Mouse (Mus musculus): ENCODE data around the gene Gale. TPM values are rescaled to one million over a fixed set of nuclear protein-coding genes. Genes with fewer than 3 reads are reported as not detected.
"Not testable (repeated sequence)": the region's sequence is repeated elsewhere in the genome, so short reads cannot be mapped to it uniquely, and the experiment has no call there.

The Gale gene
- 10 to 100 TPM; 19.6 to 20.9 TPM for total RNA-seq (2021)
- long read RNA-seq, transcript Gale-202 (11 exons, 1,430 nt) = major isoform, 6 of 20 reads
- long read RNA-seq, partial matches to known transcripts = 2 of 20 reads
- long read RNA-seq, other reads (novel, unspliced or antisense) = 12 of 20 reads

DNA sequence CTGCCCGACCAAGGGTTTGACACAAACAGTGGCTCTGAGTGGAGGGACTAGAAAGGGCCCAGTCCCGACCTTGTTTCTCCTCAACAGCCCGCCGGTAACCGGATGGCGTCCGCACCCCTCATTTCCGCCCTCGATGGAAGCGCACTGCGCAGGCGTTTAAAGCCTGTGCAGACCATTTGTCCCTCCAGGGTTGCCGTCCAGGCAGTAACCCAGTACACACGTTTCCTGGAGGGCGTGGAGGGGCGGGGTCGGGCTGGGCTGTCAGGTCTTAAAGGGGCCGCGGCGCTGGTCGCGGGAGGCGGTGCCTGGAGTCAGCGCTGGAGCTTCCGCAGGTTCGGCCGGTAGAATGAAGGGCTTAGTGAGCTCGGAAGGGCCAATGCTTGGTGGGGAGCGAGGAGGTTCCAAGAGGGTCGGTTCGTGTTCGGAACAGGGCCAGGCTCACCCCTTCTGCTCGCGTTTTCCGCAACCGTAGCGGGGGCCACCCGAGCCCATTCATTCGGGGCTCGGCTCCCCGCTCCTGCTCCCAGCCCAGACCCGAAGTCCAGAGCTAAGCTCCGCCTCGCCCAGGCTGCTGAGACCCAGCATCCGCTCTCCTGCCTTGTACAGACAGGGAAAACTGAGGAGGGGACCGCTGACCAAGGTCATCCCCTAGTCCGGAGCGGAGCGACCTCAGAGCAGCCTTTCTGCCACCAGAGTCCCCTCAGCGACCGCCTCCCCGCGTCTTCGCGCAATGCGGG, at the start of gene Gale:
Gene Gale (plus strand): TSS at position 271 of the 737 bp plus-strand sequence.
- peak; percentile 92 to 96 for DNase-seq (ENCODE audit: low spot score in 2 of 2)

DNA sequence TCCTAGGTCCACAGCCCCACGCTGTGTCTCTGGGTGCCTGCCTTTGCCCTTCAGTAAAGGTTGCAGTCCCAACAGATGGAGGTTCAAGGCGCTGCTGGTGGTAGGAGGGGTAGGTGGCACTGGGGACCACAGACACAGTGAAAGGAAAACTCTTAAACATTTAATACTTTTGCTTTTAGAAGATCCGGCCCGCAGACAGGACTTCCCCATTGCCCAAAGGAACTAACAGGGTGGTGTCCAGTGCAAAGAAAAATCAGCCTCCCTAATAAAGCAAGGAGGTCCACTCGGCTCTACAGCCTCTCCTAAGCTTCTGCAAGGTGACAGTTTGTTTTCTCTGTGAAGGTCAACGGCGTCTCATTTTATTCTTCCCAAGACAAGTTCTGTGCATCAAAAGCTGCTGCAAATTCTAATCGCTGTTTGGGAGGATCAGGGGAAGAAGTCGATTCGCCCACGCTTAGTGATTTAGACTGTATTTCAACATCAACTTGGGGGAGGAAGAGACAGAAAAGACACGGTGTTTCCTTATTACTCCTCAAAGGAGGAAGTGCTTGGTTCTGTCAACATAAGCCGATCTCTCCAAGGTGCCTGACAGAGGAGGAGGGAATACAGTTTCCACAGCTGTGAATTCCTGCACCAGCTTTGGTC, 44.8 kb upstream of the Gale start:
- no peak for DNase-seq (ENCODE audit: low spot score in 2 of 2)

DNA sequence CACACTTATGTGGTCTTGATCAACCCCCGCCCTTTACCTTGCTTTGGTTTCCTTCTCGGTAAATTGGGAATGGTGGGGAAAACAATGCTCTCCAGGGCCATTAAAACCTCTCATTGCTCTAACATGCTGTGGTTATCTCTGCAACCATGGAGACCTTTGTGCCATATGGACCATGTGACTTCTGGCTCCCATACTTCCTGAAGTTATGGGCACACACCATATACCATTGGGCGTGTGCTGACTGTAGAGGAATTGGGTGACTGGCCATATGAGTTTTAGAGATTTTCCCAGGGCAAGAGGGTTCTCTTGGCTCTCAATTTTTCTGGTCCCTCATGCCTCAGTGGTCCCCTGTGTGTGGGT, 44.3 kb upstream of the Gale start:
- no peak for DNase-seq (ENCODE audit: low spot score in 2 of 2)

DNA sequence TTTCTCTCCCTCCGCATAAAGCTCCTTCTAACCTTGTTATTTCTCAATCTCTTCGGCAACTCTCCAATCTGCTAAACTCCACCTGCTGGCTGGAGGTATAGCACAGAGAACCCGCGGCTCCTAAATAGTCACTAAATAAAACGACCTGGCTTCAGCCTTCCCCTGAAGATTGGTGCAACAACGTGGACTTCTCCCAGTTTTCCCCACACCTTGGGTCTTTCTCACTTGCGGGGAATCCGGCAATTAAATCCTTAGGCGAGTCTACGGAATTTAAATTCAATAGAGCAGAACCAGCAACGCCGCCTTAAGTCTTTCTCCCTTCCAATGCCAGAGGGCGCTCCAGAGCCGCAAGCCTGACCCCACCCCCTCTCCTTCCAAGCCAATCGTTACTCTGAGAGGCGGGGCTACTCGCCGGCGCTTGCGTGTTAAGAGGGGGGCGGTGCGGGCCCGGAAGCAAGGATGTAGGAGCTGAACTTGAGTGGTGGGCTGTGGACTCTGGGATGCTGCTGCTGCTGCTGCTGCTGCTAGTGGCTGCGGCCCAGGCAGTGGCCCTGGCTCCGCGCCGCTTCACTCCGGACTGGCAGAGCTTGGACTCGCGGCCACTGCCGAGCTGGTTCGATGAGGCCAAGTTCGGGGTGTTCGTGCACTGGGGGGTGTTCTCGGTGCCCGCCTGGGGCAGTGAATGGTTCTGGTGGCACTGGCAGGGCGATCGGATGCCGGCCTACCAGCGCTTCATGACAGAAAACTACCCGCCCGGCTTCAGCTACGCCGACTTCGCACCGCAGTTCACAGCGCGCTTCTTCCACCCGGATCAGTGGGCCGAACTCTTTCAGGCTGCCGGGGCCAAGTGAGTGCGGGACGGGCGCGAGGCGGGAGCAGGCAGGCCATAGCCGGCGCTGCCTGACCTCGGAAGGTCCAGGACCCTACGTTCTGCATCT, 43.0 kb upstream of the Gale start, which contains the start of gene Fuca1:
Gene Fuca1 (plus strand): TSS at position 432 of the 938 bp plus-strand sequence.
- peak; percentile 94 to 98 for DNase-seq (ENCODE audit: low spot score in 2 of 2)

DNA sequence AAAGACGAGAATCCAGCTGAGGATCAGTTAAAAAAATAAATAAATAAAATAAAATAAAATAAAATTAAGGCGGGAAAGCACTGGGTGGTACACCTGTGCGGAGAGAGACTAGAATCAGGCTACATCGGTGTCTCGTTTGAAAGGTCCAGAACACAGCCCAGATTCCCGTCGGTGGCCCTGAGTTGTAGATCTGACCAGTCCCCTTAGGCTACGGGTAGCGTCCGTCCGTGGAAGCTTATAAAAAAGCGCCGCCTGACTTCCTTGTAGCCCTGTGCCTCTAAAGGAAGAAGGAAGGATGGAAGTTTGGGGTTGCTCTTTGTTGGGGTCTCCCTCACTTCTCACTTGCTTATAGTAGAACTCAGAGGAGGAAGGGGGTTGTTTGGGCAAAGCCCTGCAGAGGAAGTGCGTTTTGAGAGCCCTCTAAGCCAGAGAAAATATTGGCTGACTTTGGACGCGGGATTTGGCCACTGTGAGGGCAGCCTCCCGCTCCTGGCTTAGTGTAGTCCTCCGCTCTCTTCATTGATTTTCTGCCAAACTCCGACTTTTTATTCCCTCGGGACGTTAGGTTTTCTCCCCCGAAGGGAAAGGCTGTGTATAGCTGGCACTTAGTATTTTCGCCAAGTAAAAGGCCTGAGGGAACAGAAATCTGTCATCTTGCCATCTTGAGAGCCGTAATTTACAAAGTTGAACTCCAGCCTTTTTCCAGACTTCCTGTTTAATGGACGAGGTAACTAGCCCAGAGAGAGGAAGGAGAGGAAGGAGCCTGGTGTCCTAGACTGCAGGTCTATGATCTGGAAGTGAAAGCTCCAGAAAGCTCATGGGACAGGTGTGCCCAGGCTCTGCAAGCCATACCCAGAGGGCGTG, 42.0 kb upstream of the Gale start:
- DNase-seq (ENCODE audit: low spot score in 2 of 2) = no peak

DNA sequence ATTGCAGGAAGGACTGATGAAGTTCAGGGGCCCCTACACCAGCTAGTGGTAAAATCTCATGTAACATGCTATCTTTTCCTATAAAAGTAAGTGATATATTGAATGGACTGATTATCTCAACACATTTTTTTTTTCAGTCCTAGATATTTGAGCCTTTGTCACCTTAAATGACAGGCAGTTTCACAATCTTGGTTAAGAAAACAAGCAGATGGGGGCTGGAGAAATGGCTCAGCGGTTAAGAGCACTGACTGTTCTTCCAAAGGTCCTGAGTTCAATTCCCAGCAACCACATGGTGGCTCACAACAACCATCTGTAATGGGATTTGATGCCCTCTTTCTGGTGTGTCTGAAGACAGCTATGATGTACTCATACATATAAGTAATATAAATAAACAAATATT, 41.3 kb upstream of the Gale start:
- DNase-seq (ENCODE audit: low spot score in 2 of 2) = no peak

DNA sequence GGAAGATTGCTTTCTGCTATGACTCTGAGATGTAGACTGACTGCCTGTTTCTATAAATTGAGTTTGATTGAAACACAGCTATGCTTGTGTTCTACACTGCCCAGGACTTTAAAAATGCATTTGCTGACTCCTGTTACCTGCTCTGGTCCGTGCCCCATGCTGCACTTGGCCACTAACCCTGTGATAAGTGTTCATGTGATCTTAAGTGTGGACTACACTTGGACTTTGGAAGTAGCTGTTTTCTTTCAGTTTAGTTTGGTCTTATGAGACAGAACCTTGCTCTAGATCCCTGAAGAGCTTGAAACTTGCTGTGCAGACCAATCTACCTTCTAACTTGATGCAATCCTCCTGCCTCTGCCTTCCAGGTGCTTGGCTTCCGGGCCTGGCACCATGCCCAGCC, 39.1 kb upstream of the Gale start:
- DNase-seq (ENCODE audit: low spot score in 2 of 2) = no peak

DNA sequence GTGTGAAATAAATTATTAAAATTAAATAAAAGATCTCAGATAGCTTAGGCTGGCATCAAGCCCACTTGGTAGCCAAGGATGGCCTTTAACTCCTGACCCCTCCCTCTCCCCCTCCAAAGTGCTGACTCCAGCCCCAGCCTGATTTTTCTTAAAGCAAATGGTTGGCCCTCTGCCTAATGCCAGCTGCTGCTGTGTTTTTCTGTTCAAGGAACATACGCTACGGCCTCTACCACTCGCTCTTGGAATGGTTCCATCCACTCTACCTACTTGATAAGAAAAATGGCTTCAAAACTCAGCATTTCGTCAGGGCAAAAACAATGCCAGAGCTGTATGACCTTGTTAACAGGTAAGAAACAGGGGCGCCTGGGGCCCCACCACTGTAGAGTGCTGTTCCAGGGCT, 38.2 kb upstream of the Gale start:
- no peak for DNase-seq (ENCODE audit: low spot score in 2 of 2)

DNA sequence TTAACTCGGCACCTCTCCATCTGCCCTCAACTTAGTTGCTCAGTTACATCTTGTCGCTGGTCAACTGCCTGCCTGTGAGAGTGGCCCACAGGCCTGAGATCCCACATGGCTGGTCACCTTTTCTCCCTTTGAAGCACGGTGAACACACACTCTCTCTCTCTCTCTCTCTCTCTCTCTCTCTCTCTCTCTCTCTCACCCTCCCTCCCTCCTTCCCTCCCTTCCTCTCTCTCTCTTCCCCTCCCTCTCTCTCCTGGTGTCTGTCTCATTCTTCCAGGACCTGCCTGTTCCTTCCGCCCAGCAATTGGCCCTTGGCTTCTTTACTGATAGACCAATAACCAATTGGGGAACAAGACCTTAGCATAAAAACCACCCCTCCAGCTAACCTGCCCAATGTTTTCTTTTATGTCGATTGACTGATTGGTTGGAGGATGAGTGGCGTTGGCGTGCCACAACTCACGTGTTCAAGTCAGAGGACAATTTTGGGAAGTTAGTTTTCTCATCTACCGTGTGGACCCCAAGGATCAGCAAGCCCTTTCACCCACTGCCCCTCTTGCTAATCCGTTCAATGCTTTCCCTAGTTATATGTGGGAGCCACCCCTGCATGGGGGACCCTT, 37.2 kb upstream of the Gale start:
- DNase-seq (ENCODE audit: low spot score in 2 of 2) = no peak

DNA sequence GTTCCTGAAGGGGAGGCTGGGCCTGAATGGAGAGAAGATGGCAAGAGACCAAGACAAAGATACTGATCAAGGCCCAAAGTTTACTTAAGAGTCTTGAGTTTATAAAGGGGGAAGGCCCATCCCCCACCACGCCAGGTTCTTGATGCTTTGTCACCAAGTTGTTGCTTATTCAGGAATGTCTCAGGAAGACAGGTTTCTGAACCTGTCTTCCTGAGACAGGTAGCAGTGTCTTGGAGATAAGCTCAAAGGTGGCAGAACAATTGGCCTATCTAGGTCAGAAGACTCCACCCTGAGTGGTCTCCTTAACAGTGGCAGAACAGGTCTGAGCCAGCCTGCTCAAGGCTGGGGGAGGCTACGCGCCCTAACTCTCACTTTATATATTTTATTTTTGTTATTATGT, 36.7 kb upstream of the Gale start:
- no peak for DNase-seq (ENCODE audit: low spot score in 2 of 2)

DNA sequence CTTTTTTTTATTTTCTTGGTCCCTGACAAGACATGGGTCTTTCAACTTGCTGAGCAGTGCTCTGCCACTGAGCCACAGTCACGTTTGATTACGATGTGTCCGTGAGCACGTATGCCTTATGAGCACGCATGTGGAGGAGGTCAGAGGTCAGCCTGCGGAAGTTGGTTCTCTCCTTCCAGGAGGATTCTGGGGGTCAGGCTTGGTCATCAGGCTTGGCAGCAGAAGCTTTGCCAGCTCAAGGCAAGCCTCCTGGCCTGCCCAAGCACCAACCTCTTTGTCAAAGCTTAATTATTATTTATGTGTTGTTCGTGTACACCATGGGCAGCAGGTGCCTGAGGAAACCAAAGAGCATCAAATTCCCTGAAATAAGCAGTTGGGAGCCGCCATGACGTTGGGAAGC, 35.2 kb upstream of the Gale start:
- no peak for DNase-seq (ENCODE audit: low spot score in 2 of 2)

DNA sequence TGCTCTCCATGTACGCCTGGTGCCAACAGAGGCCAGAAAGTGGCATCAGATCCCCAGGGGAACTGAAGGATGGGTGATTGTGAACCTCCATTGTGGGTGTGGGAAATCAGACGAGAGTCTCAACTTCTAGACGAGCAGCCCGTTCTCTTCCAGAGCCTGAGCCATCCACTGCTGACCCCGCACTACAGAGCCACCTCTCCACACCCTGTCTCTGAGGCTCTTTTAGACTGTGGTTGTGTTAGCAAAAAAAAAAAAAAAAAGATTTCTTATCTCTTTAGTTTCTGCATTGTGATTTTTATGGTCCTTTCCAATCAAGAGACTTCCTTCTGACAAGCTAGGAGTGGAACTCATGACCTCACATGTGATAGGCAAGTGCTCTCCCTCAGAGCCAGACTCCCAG, 34.1 kb upstream of the Gale start:
- DNase-seq (ENCODE audit: low spot score in 2 of 2) = no peak

DNA sequence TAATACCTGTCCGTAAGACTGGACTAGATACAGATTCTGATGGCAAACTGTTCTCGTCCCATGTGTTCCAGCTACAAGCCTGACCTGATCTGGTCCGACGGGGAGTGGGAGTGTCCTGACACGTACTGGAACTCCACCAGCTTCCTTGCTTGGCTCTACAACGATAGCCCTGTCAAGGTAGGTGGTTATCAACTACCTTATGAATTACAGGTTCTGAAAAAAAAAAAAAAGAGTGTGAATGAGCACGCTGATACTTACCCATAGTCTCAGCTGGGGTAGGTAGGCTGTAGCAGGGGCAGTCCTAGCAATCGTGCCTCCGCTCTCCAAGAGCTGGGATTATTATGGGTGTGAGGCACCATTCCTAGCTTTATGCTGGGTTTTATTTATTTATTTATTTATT, 33.7 kb upstream of the Gale start:
- no peak for DNase-seq (ENCODE audit: low spot score in 2 of 2)

DNA sequence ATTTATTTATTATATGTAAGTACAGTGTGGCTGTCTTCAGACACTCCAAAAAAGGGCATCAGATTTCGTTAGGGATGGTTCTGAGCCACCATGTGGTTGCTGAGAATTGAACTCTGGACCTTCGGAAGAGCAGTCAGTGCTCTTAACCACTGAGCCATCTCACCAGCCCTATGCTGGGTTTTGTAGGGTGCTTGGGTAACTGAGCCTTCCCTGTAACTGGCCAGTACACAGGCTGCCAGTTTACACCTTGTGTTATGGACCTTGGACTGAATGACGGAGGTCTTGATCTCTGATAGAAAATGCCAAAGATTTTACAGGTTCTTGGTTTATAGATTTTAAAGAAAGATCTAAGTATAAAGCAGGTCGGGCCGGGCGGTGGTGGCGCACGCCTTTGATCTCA, 33.3 kb upstream of the Gale start:
- no peak for DNase-seq (ENCODE audit: low spot score in 2 of 2)

DNA sequence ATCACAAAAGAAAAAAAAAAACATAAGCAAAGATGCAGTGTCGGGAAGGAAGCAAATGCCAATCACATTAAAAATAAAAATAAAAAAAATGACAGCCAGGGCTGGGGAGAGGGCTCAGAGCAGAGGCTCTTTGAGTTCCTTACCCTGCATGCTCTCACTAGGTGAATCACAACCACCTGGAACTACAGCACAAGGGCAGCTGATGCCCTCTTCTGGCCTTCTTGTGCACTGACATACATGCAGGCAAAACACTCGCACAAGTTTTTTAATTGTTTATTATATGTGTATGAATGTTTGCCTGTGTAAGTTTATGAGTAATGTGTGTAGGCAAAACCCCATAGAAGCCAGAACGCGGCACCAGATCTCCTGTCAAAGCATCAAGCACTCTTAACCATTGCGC, 31.7 kb upstream of the Gale start:
- DNase-seq (ENCODE audit: low spot score in 2 of 2) = no peak

DNA sequence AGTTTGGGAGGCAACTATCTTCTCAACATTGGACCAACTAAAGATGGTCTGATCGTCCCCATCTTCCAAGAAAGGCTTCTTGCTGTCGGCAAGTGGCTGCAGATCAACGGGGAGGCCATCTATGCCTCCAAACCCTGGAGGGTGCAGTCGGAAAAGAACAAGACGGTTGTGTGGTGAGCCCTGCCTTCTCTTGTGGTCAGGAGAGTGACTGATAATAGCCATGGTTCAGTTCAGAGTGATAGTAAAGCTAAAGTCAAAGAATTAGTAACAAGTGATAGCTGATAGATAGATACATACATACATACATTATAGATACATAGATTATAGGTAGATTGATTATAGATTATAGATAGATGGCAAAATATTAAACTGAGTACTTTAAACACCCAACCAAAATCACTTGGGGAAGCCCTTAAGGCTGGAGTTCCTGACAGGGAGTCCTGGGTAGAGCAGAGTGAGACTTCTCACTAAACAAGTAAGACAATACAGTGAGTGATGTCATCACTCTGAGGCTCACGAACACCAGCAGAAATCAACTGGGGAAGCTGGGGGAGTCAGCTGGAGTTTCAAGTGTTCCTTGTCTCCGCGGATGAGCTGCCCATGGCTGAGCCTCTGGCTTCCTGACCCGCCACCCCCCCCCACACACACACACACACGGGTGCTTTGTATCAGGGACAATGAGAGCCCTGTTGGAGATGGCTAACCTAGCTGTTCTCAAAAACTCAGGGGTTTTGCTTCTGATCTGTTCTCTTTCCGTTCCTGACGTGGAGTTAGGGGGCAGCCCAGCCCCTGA, 28.6 kb upstream of the Gale start:
- DNase-seq (ENCODE audit: low spot score in 2 of 2) = no peak

DNA sequence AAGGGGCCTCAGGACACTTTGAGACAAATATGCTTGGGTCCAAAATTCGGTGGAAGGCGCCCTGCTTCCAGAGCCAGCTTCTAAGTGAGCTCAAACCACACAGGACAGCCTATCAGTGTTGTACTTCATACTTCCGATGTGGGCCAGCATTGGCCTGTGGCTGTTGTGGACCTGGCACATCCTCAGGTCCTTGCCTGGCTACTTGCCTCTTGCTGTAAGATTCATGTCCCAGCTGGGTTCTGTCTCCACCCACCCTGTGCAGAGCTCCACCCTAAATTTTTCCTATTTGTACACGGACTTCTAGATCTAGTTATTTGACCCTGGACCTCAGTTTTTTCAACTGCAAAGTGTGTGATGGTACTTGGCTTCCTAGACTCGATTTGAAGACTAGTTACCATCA, 28.0 kb upstream of the Gale start:
- no peak for DNase-seq (ENCODE audit: low spot score in 2 of 2)

DNA sequence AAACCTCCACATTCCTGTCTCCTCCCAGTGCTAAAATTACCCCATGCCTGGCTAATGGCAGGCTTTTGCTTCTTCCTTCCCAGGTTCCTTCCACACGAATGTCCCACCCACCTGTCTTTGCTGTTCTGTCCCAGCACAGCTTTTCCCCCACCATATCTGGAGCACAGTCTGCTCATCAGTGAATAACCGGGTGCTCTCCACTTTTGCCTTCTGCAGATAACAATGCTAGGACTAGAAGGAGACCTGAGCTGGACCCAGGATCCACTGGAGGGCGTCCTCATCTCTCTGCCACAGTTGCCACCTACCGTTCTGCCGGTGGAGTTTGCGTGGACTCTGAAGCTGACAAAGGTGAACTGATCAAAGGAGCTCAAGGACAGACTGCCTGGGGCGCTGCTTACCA, 24.7 kb upstream of the Gale start:
- DNase-seq (ENCODE audit: low spot score in 2 of 2) = no peak

DNA sequence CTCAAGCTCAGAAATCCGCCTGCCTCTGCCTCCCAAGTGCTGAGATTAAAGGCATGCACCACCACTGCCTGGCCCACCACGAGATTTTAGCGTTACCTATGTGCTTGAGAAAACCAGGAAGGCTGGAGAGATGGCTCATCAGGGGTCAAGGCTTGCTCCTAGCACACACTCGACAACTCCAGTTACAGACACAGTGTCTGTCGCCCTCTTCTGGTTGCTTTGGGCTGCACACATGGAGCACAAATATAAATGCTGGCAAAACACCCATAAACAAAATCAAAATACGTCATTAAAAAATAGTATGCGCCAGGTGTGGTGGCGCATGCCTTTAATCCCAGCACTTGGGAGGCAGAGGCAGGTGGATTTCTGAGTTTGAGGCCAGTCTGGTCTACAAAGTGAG, 22.5 kb upstream of the Gale start:
- DNase-seq (ENCODE audit: low spot score in 2 of 2) = not testable (repeated sequence)

DNA sequence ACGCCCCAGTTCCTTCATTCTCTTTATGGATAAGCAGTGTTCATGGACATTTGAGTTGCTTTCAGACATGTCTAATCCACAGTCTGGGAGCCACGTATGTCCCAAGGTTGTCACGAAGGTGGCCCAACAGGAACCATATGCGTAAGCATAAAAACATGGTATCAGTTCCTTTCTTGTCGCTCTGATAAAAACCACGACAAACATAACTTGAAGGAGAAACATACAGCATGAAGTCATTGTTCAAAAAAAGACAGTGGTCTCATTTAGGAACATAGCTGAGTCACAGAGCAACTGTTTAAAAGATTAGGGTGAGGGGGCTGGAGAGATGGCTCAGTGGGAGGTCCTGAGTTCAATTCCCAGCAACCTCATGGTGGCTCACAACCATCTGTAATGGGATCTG, 21.3 kb upstream of the Gale start:
- DNase-seq (ENCODE audit: low spot score in 2 of 2) = no peak
